Mouse (Mus musculus): ENCODE measurements around the gene Hist3h2ba. TPM values are rescaled to one million over a fixed set of nuclear protein-coding genes. Genes with fewer than 3 reads are reported as not detected.

Gene Hist3h2ba
- polyA plus RNA-seq, 1 experiment from 2014 or later, result 6.3 TPM

DNA sequence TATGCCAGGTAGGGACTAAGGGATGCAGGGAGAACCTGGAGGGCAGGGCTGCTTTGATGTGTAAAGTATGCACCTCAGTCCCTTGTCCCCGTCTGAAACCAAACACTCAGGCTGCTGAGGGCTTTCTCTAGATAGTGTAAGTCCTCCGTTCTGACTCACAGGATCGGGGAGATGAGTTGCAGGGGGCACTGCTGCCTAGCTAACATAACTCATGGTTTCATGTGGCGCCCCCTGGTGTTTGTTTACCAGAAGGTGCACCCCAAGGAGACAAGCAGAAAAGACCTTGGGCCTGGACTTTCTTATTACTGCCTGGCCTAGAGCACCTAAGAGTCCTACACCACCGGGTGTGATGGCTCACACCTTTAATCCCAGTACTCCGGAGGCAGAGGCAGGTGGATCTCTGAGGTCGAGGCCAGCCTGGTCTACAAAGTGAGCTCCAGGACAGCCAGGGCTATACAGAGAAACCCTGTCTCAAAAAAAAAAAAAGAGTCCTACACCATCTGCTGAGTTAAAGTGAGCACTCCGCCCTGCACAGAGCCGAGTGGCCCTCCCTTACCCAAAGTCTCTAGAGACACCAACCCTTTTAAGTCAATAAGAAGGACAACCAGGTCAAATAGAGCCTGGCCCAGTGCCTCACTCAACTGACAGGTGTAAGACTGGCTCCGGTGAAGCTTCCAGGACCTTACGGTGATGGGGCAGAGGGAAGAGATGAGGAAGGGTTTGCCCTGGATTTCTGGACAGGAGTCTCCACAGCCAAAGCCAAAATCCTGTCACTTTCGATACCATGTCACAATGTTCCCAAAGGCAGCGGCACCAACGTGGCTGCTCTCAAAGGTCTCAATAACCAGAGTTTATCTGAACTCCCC, 31.6 kb upstream of the Hist3h2ba start:
- peak overlapping the region; percentile 81 for H3K27ac ChIP-seq (ENCODE audit: low read depth, low read length)
- H3K36me3 ChIP-seq (ENCODE audit: control insufficient read depth, insufficient read depth, low read length), result no peaks in the 10 kb centered on the region
- ATAC-seq (replicated peaks; ENCODE audit: low FRiP score) (peak; percentile 55), DNase-seq (ENCODE audit: low spot score) (peak; percentile 64)
- H3K4me2 ChIP-seq, result peak overlapping the region; percentile 57
- no peaks in the 10 kb centered on the region for H3K9me3 ChIP-seq (ENCODE audit: control insufficient read depth, low read length)
- 41% methylated on average over 14 of the region's 14 CpGs for WGBS
- H3K9ac ChIP-seq (ENCODE audit: low read depth, low read length), result peak overlapping the region; percentile 47
- no peak overlapping the region for H3K4me3 ChIP-seq (ENCODE audit: low read depth, low read length)
- peaks cover 36% of the 10 kb centered on the region for H3K4me1 ChIP-seq (replicated peaks; ENCODE audit: control insufficient read depth, insufficient read depth, low read length)
- no peaks in the 10 kb centered on the region for H3K27me3 ChIP-seq (replicated peaks; ENCODE audit: control insufficient read depth, insufficient read depth, low read length)

- Histone ChIP-seq H3K27me3 (replicated peaks; ENCODE audit: control insufficient read depth, insufficient read depth, low read length) (no peaks in the 10 kb centered on the region), H3K4me3 (ENCODE audit: low read depth, low read length) (peak within 1 kb of the TSS; percentile 37), H3K4me1 (replicated peaks; ENCODE audit: control insufficient read depth, insufficient read depth, low read length) (peaks cover 36% of the 10 kb centered on the region), H3K4me2 (peak within 1 kb of the TSS; percentile 57), H3K9me3 (ENCODE audit: control insufficient read depth, low read length) (no peaks in the 10 kb centered on the region), H3K9ac (ENCODE audit: low read depth, low read length) (peak within 1 kb of the TSS; percentile 67), H3K27ac (ENCODE audit: low read depth, low read length) (peak within 1 kb of the TSS; percentile 81), H3K36me3 (ENCODE audit: control insufficient read depth, insufficient read depth, low read length) (no peaks in the 10 kb centered on the region)
- peak; percentile 79 for ATAC-seq (replicated peaks; ENCODE audit: low FRiP score)
- WGBS, result 56% methylated on average over 12 of the region's 12 CpGs
- DNase-seq (ENCODE audit: low spot score), result no peak
Observed at GRCm38 (mm10) chr11:58917745-58918366, 30.9 kb upstream of the Hist3h2ba start, which contains the start of gene Btnl10. TSS of gene Btnl10 (plus strand) at chr11:58917908.

DNA sequence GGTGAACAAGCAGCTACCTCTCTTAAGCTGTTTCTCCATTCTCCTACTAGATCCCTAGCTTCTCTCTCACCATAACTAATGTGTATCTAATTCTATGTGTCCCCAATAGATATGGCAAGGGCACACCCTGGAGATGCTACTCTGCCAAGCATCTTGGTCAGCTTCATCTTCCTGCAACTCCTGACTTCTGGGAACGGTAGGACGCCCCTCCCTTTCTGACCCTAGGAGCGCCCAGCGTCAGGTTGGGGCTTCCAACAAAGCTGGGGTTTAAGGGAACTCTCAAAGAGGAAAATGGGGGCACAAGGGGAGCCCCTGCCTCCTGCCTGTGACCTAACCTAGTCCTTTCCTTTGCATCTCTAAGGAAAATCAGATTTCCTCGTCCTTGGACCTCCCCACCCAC, 30.0 kb upstream of the Hist3h2ba start:
- Histone ChIP-seq H3K9me3 (ENCODE audit: control insufficient read depth, low read length) (no peaks in the 10 kb centered on the region), H3K9ac (ENCODE audit: low read depth, low read length) (peak overlapping the region; percentile 67), H3K4me3 (ENCODE audit: low read depth, low read length) (peak overlapping the region; percentile 37), H3K36me3 (ENCODE audit: control insufficient read depth, insufficient read depth, low read length) (no peaks in the 10 kb centered on the region), H3K4me1 (replicated peaks; ENCODE audit: control insufficient read depth, insufficient read depth, low read length) (peaks cover 30% of the 10 kb centered on the region), H3K4me2 (peak overlapping the region; percentile 57), H3K27me3 (replicated peaks; ENCODE audit: control insufficient read depth, insufficient read depth, low read length) (no peaks in the 10 kb centered on the region), H3K27ac (ENCODE audit: low read depth, low read length) (no peak overlapping the region; the same call in 1 of the 2 replicates)
- DNase-seq (ENCODE audit: low spot score) (no peak), ATAC-seq (replicated peaks; ENCODE audit: low FRiP score) (no peak)
- WGBS, result 74% methylated on average over 5 of the region's 5 CpGs

- no peak overlapping the region for H3K9ac ChIP-seq (ENCODE audit: low read depth, low read length)
- WGBS, result 86% methylated on average over 9 of the region's 9 CpGs
- H3K27ac ChIP-seq (ENCODE audit: low read depth, low read length), result no peak overlapping the region
- no peaks in the 10 kb centered on the region for H3K9me3 ChIP-seq (ENCODE audit: control insufficient read depth, low read length)
- H3K36me3 ChIP-seq (ENCODE audit: control insufficient read depth, insufficient read depth, low read length), result no peaks in the 10 kb centered on the region
- no peak overlapping the region for H3K4me3 ChIP-seq (ENCODE audit: low read depth, low read length)
- H3K4me2 ChIP-seq, result no peak overlapping the region
- DNase-seq (ENCODE audit: low spot score) (no peak), ATAC-seq (replicated peaks; ENCODE audit: low FRiP score) (no peak)
- no peaks in the 10 kb centered on the region for H3K27me3 ChIP-seq (replicated peaks; ENCODE audit: control insufficient read depth, insufficient read depth, low read length)
- H3K4me1 ChIP-seq (replicated peaks; ENCODE audit: control insufficient read depth, insufficient read depth, low read length), result peaks cover 15% of the 10 kb centered on the region
Observed at GRCm38 (mm10) chr11:58922420-58922819, 26.3 kb upstream of the Hist3h2ba start.

- no peak for DNase-seq (ENCODE audit: low spot score)
- no peak for ATAC-seq (replicated peaks; ENCODE audit: low FRiP score)
- H3K27ac ChIP-seq (ENCODE audit: low read depth, low read length), result no peak overlapping the region
- H3K9ac ChIP-seq (ENCODE audit: low read depth, low read length), result no peak overlapping the region
- H3K4me1 ChIP-seq (replicated peaks; ENCODE audit: control insufficient read depth, insufficient read depth, low read length), result peaks cover 27% of the 10 kb centered on the region
- H3K9me3 ChIP-seq (ENCODE audit: control insufficient read depth, low read length), result no peaks in the 10 kb centered on the region
- H3K4me2 ChIP-seq, result no peak overlapping the region
- H3K4me3 ChIP-seq (ENCODE audit: low read depth, low read length), result no peak overlapping the region
- 77% methylated on average over 2 of the region's 3 CpGs for WGBS
- H3K36me3 ChIP-seq (ENCODE audit: control insufficient read depth, insufficient read depth, low read length), result peaks cover 4% of the 10 kb centered on the region; the same call in 1 of the 2 replicates
- no peaks in the 10 kb centered on the region for H3K27me3 ChIP-seq (replicated peaks; ENCODE audit: control insufficient read depth, insufficient read depth, low read length)
Observed at GRCm38 (mm10) chr11:58926651-58927050, 22.1 kb upstream of the Hist3h2ba start.

- Histone ChIP-seq H3K9me3 (ENCODE audit: control insufficient read depth, low read length) (no peaks in the 10 kb centered on the region), H3K4me3 (ENCODE audit: low read depth, low read length) (no peak overlapping the region), H3K36me3 (ENCODE audit: control insufficient read depth, insufficient read depth, low read length) (peaks cover 8% of the 10 kb centered on the region; the same call in 1 of the 2 replicates), H3K4me2 (no peak overlapping the region), H3K9ac (ENCODE audit: low read depth, low read length) (no peak overlapping the region), H3K27ac (ENCODE audit: low read depth, low read length) (no peak overlapping the region), H3K27me3 (replicated peaks; ENCODE audit: control insufficient read depth, insufficient read depth, low read length) (no peaks in the 10 kb centered on the region), H3K4me1 (replicated peaks; ENCODE audit: control insufficient read depth, insufficient read depth, low read length) (peaks cover 27% of the 10 kb centered on the region)
- ATAC-seq (replicated peaks; ENCODE audit: low FRiP score) (no peak), DNase-seq (ENCODE audit: low spot score) (no peak)
- WGBS, result 73% methylated on average over 2 of the region's 2 CpGs
Observed at GRCm38 (mm10) chr11:58927053-58927452, 21.7 kb upstream of the Hist3h2ba start.

- Histone ChIP-seq H3K27ac (ENCODE audit: low read depth, low read length) (peak overlapping the region; percentile 90), H3K36me3 (ENCODE audit: control insufficient read depth, insufficient read depth, low read length) (peaks cover 12% of the 10 kb centered on the region), H3K4me2 (peak overlapping the region; percentile 81), H3K4me1 (replicated peaks; ENCODE audit: control insufficient read depth, insufficient read depth, low read length) (peaks cover 27% of the 10 kb centered on the region), H3K4me3 (ENCODE audit: low read depth, low read length) (peak overlapping the region; percentile 51), H3K9me3 (ENCODE audit: control insufficient read depth, low read length) (no peaks in the 10 kb centered on the region), H3K27me3 (replicated peaks; ENCODE audit: control insufficient read depth, insufficient read depth, low read length) (no peaks in the 10 kb centered on the region), H3K9ac (ENCODE audit: low read depth, low read length) (peak overlapping the region; percentile 73)
- 14% methylated on average over 20 of the region's 20 CpGs for WGBS
- DNase-seq (ENCODE audit: low spot score) (peak; percentile 84), ATAC-seq (replicated peaks; ENCODE audit: low FRiP score) (peak; percentile 79)
Observed at GRCm38 (mm10) chr11:58927790-58928651, 20.7 kb upstream of the Hist3h2ba start.

DNA sequence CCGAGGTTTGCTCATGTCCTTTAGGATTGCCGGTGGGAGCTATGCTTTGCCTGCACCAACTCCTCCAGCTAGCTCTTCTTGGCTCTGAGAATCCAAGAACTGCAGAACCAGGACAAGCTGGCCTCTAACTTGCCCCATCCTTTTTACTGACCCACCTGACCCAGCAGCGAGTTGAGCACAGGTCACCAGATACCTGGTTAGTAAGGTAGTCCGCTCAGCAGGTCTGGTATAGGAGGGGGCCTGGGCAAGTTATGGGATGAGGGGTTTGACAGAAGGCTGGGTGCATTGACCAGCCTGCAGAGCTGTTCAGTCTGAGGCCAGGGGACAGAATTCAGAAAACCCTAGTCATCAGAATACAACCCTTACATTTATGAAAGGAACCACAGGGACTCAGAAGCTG, 19.7 kb upstream of the Hist3h2ba start:
- Histone ChIP-seq H3K4me2 (no peak overlapping the region), H3K4me1 (replicated peaks; ENCODE audit: control insufficient read depth, insufficient read depth, low read length) (peaks cover 27% of the 10 kb centered on the region), H3K27me3 (replicated peaks; ENCODE audit: control insufficient read depth, insufficient read depth, low read length) (no peaks in the 10 kb centered on the region), H3K27ac (ENCODE audit: low read depth, low read length) (no peak overlapping the region), H3K36me3 (ENCODE audit: control insufficient read depth, insufficient read depth, low read length) (peaks cover 22% of the 10 kb centered on the region), H3K9ac (ENCODE audit: low read depth, low read length) (no peak overlapping the region; the same call in 1 of the 2 replicates), H3K9me3 (ENCODE audit: control insufficient read depth, low read length) (no peaks in the 10 kb centered on the region), H3K4me3 (ENCODE audit: low read depth, low read length) (no peak overlapping the region)
- DNase-seq (ENCODE audit: low spot score) (no peak), ATAC-seq (replicated peaks; ENCODE audit: low FRiP score) (no peak)
- WGBS, result 63% methylated on average over 4 of the region's 4 CpGs

All from liver, embryonic 11.5 days (tissue).